Mouse (Mus musculus) intestine, postnatal 0 days (tissue): Measurements from ENCODE around the gene Tenm3. TPM values are rescaled to one million over a fixed set of nuclear protein-coding genes. Genes with fewer than 3 reads are reported as not detected.

ENCODE experiments used
- ATAC-seq: fragments of 200-750 bp; cut with Nextera tagmentation; 2 replicates; pipeline ENCODE4 v1.8.0; 2017; ENCODE audit warnings: mild to moderate bottlenecking, moderate TSS enrichment, moderate library complexity
- H3K27ac ChIP-seq: fragments of 300-500 bp; sonication (generic); 2 replicates; pipeline ENCODE4 v1.5.1; 2014; ENCODE audit warnings: mild to moderate bottlenecking, low read depth, low read length, moderate library complexity
- H3K27me3 ChIP-seq: fragments of 300-500 bp; sonication (generic); replicated peaks from 2 replicates; pipeline ENCODE4 v1.6.1; 2014; ENCODE audit warnings: low read length, mixed read lengths; ENCODE audit not compliant: control insufficient read depth, insufficient read depth
- H3K36me3 ChIP-seq: fragments of 300-500 bp; sonication (generic); 2 replicates; pipeline ENCODE4 v1.6.1; 2014; ENCODE audit warnings: mild to moderate bottlenecking, moderate library complexity; ENCODE audit not compliant: control insufficient read depth, insufficient read depth
- H3K4me1 ChIP-seq: fragments of 300-500 bp; sonication (generic); replicated peaks from 2 replicates; pipeline ENCODE4 v1.6.1; 2014; ENCODE audit warnings: antibody characterized with exemption, low read length, mixed read lengths; ENCODE audit not compliant: control insufficient read depth, insufficient read depth
- H3K4me2 ChIP-seq: fragments of 300-500 bp; sonication (generic); replicated peaks from 2 replicates; pipeline ENCODE4 v1.6.1; 2014; ENCODE audit warnings: low read depth, mild to moderate bottlenecking, moderate library complexity
- H3K4me3 ChIP-seq: fragments of 300-500 bp; sonication (generic); 2 replicates; pipeline ENCODE4 v1.5.1; 2014; ENCODE audit warnings: low read depth, low read length
- H3K9ac ChIP-seq: fragments of 300-500 bp; sonication (generic); 2 replicates; pipeline ENCODE4 v1.6.1; 2014; ENCODE audit warnings: mild to moderate bottlenecking, low read depth, low read length
- H3K9me3 ChIP-seq: fragments of 300-500 bp; sonication (generic); 2 replicates; pipeline ENCODE4 v1.6.1; 2016; ENCODE audit warnings: mixed run types; ENCODE audit not compliant: control insufficient read depth
- CTCF ChIP-seq: sonication (generic); IDR thresholded peaks from 2 replicates; pipeline ENCODE4 v1.5.1; 2016; ENCODE audit warnings: low read depth, mild to moderate bottlenecking, control low read depth, antibody characterized with exemption, moderate library complexity
- WGBS: fragments of 180-500 bp; shearing (Covaris S2); extraction: QIAGEN DNeasy Blood & Tissue Kit; methylation state at CpG from one replicate; pipeline ENCODE4 v1.1.7; 2014; 5-methylcytosine and 5-hydroxymethylcytosine counted together
- polyA plus RNA-seq: library from polyadenylated mRNA; unstranded; fragments of >200 nt; fragmentation: Nextera tagmentation; extraction: Ambion mirVana; gene quantifications from 2 replicates; pipeline ENCODE4 v1.2.1, GENCODE M21; 2015

Gene Tenm3
- polyA plus RNA-seq, 1 experiment from 2014 or later, result 5.3 TPM

DNA sequence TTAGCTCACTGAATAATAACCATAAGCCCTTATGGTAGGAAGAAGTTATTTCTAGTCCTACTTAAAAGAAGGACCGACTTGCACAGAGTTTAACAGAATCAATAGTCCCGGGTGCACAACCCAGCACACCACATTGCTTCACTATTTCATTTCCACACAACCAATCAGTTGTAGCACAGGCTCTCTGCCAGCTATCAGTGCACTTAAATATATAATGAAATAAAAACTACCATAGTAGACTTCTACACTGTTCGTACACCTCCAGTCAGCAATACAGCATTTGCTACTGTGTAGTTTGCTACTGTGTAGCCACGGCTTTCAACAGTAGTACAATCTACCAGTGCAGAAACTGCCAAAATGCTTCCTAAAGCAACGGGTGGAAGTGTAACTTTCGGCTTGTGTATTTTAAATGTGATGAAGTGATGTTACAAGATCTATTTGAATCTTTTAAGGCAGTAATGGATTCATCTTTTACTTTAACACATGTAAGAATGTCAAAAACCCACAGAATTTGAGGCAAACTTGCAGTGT is 353.1 kb downstream of the Tenm3 start:
- Histone ChIP-seq H3K4me3 (no peak overlapping the region), H3K36me3 (no peaks in the 10 kb centered on the region), H3K9me3 (no peaks in the 10 kb centered on the region), H3K4me1 (no peaks in the 10 kb centered on the region), H3K27me3 (no peaks in the 10 kb centered on the region), H3K27ac (no peak overlapping the region), H3K4me2 (no peak overlapping the region), H3K9ac (no peak overlapping the region)
- WGBS, result 77% methylated on average over 6 of the region's 6 CpGs
- TF ChIP-seq CTCF, result no peak
- ATAC-seq, result no peak

DNA sequence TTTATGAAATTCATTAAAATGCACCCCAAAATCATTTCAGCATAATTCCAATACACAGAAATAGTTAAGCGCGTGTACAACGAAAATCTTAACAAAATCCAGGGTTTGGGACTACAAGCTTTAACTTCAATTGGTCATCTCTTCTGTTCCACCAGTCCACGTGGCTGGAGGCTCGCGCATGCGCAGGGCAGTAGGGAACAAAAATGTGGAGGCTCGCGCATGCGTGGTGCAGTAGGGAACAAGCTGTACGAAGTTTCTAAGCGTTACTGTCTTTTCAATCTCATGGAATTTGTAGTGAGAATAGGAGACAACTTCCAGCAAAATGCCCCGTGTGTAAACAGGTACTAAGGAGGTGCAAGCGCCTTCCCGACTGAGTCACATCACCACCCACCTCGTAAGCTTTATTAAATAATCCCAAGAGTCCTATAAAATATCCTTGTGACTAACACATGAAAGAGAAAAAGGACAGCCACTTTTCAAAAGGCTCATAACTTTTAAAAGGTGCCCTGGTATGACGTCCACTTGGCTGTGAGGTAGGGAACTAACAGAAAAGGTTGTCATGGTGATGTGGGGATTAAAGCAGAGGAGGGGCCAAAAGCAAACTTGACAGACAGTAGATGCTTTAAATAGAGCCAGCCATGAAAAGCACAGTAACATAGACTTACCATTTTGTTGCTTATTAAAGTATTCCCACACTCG is 353.7 kb downstream of the Tenm3 start:
- 85% methylated on average over 18 of the region's 18 CpGs for WGBS
- ATAC-seq, result no peak

DNA sequence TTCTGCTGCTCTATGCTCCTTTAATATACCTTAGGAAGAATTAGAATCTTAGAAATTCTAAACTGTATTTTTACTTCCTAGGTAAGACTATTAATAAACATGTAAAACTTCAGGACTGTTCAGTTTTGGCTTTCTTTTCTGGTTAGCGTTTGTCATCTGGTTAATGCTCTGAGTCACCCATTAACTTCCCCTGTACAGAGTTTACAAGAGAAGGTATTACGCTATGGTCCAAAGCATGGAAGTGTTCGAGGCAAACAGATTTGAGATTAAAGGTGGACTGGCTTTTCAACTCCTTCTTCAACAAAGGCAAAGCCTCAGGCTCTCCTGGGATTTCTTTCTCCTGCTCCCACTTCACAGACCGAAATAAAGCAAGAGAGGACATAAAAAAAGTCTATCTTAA is 354.3 kb downstream of the Tenm3 start:
- TF ChIP-seq CTCF, result no peak
- 63% methylated on average over 4 of the region's 4 CpGs for WGBS
- Histone ChIP-seq H3K9me3 (no peaks in the 10 kb centered on the region), H3K9ac (no peak overlapping the region), H3K27ac (no peak overlapping the region), H3K36me3 (no peaks in the 10 kb centered on the region), H3K27me3 (no peaks in the 10 kb centered on the region), H3K4me1 (no peaks in the 10 kb centered on the region), H3K4me3 (no peak overlapping the region), H3K4me2 (no peak overlapping the region)
- ATAC-seq, result no peak

More for the DNA sequence above, 353.7 kb downstream of the Tenm3 start:
- Histone ChIP-seq H3K27me3 (no peaks in the 10 kb centered on the region), H3K36me3 (no peaks in the 10 kb centered on the region), H3K9me3 (no peaks in the 10 kb centered on the region), H3K9ac (no peak overlapping the region), H3K4me2 (no peak overlapping the region), H3K4me3 (no peak overlapping the region), H3K4me1 (no peaks in the 10 kb centered on the region), H3K27ac (no peak overlapping the region)
- TF ChIP-seq CTCF, result no peak

DNA sequence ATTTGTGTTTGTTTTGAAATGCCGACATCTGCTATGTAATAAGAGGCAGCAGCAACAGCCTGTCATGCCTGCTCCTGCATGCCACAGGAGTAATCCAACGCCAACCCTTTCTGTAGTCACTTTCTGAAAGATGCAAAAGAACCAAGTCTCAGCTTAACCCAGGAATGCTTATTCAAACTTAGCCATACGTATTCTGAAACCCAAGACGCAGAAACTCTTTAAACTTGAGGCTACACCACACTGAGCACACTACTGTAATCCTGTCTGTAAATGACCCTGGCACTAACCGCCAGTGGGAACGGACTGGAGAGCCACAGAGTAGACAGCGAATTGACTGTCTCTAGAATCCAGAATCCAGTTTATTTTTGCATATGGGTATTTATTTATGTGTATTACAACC is 354.9 kb downstream of the Tenm3 start:
- no peaks in the 10 kb centered on the region for H3K27me3 ChIP-seq
- no peaks in the 10 kb centered on the region for H3K36me3 ChIP-seq
- no peak overlapping the region for H3K4me3 ChIP-seq
- no peaks in the 10 kb centered on the region for H3K9me3 ChIP-seq
- no peak overlapping the region for H3K27ac ChIP-seq
- H3K4me1 ChIP-seq, result no peaks in the 10 kb centered on the region
- H3K9ac ChIP-seq, result no peak overlapping the region
- 80% methylated on average over 7 of the region's 7 CpGs for whole genome bisulfite sequencing
- no peak overlapping the region for H3K4me2 ChIP-seq
- no peak for TF ChIP-seq CTCF
- ATAC-seq, result no peak

DNA sequence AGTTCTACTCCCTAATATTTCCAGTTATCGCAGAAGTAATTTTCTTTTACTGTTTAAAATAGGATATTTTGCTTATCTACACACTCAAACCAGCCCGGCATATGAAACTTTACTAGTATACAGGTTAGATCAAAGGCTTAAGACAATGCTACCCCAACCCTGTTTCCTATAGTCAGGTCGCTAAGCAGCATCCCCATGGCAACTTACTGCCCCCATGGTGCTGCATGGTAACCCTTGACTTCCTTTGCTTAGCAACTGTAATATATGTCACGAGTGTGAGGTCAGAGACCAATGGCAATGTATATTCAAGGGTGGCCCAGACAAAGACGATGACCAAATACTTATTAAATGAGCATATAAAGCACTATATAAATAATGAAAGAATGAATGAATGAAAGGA is 359.6 kb downstream of the Tenm3 start:
- H3K4me2 ChIP-seq, result no peak overlapping the region
- no peak for ATAC-seq
- H3K36me3 ChIP-seq, result no peaks in the 10 kb centered on the region
- H3K4me3 ChIP-seq, result no peak overlapping the region
- no peak overlapping the region for H3K9ac ChIP-seq
- no peaks in the 10 kb centered on the region for H3K27me3 ChIP-seq
- no peaks in the 10 kb centered on the region for H3K4me1 ChIP-seq
- no peak overlapping the region for H3K27ac ChIP-seq
- WGBS, result 82% methylated on average over 5 of the region's 5 CpGs
- H3K9me3 ChIP-seq, result no peaks in the 10 kb centered on the region
- no peak for TF ChIP-seq CTCF

DNA sequence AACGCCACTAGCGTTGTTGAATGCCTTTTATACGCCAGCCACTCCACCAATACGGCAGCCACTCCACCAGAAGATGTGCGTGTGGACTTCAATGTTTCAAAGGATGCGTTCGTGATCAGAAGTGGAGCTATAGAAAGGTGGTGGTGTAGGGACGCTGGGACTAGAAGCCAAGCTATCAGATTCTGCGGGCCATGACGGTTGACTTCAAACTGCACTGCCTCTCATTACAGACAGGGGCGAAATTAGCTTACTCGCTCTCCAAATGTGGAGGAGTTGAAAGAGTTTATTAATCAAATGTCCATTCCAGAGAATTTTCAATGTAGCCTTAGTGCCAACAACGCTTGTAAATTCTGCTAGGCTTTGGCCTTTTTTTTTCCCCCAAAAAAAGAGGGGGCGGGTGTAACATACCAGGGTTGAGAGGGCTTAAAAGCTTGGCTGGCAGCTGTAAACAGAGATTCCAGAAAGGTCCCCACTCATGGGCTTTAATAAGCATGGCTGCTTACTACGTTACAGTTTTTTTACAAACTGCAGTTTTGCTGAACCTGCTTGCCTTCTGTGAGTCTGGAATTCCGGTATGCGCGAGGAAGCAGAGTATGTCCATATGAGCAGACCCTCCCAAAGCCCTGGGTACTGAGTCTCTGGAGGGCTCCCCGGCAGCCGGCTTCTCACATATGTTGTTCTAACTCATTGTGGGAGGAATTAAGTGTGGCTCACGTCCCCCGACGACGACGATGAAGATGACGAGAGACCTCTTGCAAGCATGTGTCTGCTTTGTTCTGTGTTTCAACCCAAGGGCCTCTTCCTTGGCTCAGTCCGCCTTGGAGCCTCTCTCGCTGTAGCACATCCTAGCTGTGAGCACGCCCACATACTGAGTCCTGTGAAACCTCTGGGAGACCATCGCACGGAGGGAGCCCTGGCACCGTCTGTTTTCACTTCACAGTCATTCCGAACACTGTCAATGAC is 361.8 kb downstream of the Tenm3 start:
- no peak for ATAC-seq
- WGBS, result 78% methylated on average over 33 of the region's 33 CpGs

More for the DNA sequence above, 361.8 kb downstream of the Tenm3 start:
- H3K27me3 ChIP-seq, result no peaks in the 10 kb centered on the region
- no peak overlapping the region for H3K4me2 ChIP-seq
- H3K27ac ChIP-seq, result no peak overlapping the region
- peak; percentile 21; the same call in 1 of the 2 replicates for TF ChIP-seq CTCF
- H3K4me1 ChIP-seq, result no peaks in the 10 kb centered on the region
- H3K9me3 ChIP-seq, result no peaks in the 10 kb centered on the region
- H3K4me3 ChIP-seq, result no peak overlapping the region
- no peaks in the 10 kb centered on the region for H3K36me3 ChIP-seq
- H3K9ac ChIP-seq, result no peak overlapping the region
